Mouse (Mus musculus) neural tube, embryonic 15.5 days (tissue): Measurements from ENCODE around the gene Tssk1. TPM values are rescaled to one million over a fixed set of nuclear protein-coding genes. Genes with fewer than 3 reads are reported as not detected.
A peak's percentile ranks its signal among the peaks of the same experiment; 100 is the strongest.

Experiments used
- ATAC-seq: fragments of 200-750 bp; cut with Nextera tagmentation; 2 replicates; pipeline ENCODE4 v1.8.0; 2017; ENCODE audit warnings: mild to moderate bottlenecking, moderate TSS enrichment, moderate library complexity; ENCODE audit not compliant: low FRiP score
- H3K27ac ChIP-seq: fragments of 300-500 bp; sonication (generic); replicated peaks from 2 replicates; pipeline ENCODE4 v1.5.1; 2015; ENCODE audit warnings: mild to moderate bottlenecking, inconsistent platforms
- H3K27me3 ChIP-seq: fragments of 300-500 bp; sonication (generic); replicated peaks from 2 replicates; pipeline ENCODE4 v1.6.1; 2015; ENCODE audit warnings: inconsistent platforms
- H3K36me3 ChIP-seq: fragments of 300-500 bp; sonication (generic); 2 replicates; pipeline ENCODE4 v1.6.1; 2015; ENCODE audit warnings: inconsistent platforms
- H3K4me1 ChIP-seq: fragments of 300-500 bp; sonication (generic); 2 replicates; pipeline ENCODE4 v1.6.1; 2015; ENCODE audit warnings: inconsistent platforms
- H3K4me2 ChIP-seq: fragments of 300-500 bp; sonication (generic); 2 replicates; pipeline ENCODE4 v1.6.1; 2015; ENCODE audit warnings: inconsistent platforms, mild to moderate bottlenecking, moderate library complexity
- H3K4me3 ChIP-seq: fragments of 300-500 bp; sonication (generic); replicated peaks from 2 replicates; pipeline ENCODE4 v1.5.1; 2015; ENCODE audit warnings: mild to moderate bottlenecking, inconsistent platforms
- H3K9ac ChIP-seq: fragments of 300-500 bp; sonication (generic); replicated peaks from 2 replicates; pipeline ENCODE4 v1.6.1; 2015; ENCODE audit warnings: mild to moderate bottlenecking, inconsistent platforms
- H3K9me3 ChIP-seq: fragments of 300-500 bp; sonication (generic); replicated peaks from 2 replicates; pipeline ENCODE4 v1.6.1; 2016; ENCODE audit warnings: inconsistent platforms
- WGBS: fragments of 180-500 bp; shearing (Covaris S2); methylation state at CpG from one replicate; pipeline ENCODE4 v1.1.7; 2015; ENCODE audit warnings: mixed read lengths; 5-methylcytosine and 5-hydroxymethylcytosine counted together
- polyA plus RNA-seq: library from polyadenylated mRNA; unstranded; fragments of >200 nt; fragmentation: Nextera tagmentation; extraction: Ambion mirVana; gene quantifications from 2 replicates; pipeline ENCODE4 v1.2.1, GENCODE M21; 2015

The Tssk1 gene
- polyA plus RNA-seq, result not detected in 2 replicates

DNA sequence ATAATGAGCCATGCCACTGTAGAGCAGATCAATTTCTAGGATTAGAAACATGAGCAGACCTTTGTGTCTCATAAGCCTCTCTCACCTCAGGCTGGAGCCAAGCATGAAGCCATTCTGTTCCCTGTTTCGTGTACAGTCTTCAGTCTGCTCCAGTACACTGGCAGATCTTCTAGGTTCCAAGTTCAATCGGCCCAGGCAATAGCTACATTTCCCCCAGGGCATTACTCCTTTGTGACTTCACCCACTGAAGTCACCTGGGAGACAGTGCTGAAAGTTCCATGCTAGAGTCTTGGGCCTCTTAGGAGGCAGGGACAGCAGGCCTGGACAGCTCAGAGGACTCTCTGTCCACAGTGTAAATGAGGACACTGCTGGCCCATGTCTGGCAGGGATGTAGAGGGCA is at the start of gene Tssk1:
TSS of gene Tssk1 (plus strand) at position 301 of the 400 bp plus-strand sequence.
- ATAC-seq, result no peak
- no peak within 1 kb of the TSS for H3K4me3 ChIP-seq
- 91% methylated on average over 2 of the region's 2 CpGs for WGBS

DNA sequence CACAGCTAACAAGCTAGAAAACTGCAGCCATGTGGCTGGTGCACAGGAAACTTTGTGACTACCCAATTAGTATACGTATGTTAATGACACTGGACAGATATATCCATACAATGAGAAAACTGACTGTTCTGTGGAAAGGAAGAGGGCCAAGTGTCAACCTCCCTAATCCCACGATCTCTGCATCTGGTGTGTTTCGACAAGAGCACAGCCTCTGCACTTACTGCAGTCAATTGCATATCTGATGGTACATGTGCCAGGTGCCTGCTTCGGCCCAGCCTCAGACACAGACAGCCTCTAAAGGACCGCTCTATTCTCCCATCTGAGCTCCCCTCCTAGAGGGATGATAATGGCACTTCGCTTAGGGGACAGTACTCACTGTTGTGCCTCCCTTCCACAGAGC is 45.6 kb upstream of the Tssk1 start:
- Histone ChIP-seq H3K9ac (no peak overlapping the region), H3K27me3 (no peaks in the 10 kb centered on the region), H3K4me2 (no peak overlapping the region), H3K27ac (peak overlapping the region; percentile 43; the same call in 1 of the 2 replicates), H3K36me3 (peaks cover 90% of the 10 kb centered on the region), H3K9me3 (no peaks in the 10 kb centered on the region), H3K4me1 (no peaks in the 10 kb centered on the region), H3K4me3 (no peak overlapping the region)
- ATAC-seq, result no peak
- WGBS, result 94% methylated on average over 6 of the region's 6 CpGs

More for the DNA sequence above, at the start of gene Tssk1:
- Histone ChIP-seq H3K27me3 (no peaks in the 10 kb centered on the region), H3K4me1 (peaks cover 26% of the 10 kb centered on the region), H3K4me2 (no peak within 1 kb of the TSS), H3K36me3 (peaks cover 7% of the 10 kb centered on the region), H3K9ac (no peak within 1 kb of the TSS), H3K27ac (no peak within 1 kb of the TSS), H3K9me3 (no peaks in the 10 kb centered on the region)

GRCm38 (mm10) chr16:17848928-17849327 is 45.1 kb upstream of the Tssk1 start:
- Histone ChIP-seq H3K36me3 (peaks cover 86% of the 10 kb centered on the region), H3K4me1 (no peaks in the 10 kb centered on the region), H3K27ac (peak overlapping the region; percentile 43; the same call in 1 of the 2 replicates), H3K4me2 (no peak overlapping the region), H3K9ac (no peak overlapping the region), H3K27me3 (no peaks in the 10 kb centered on the region), H3K4me3 (no peak overlapping the region), H3K9me3 (no peaks in the 10 kb centered on the region)
- ATAC-seq, result peak; percentile 73; the same call in 1 of the 2 replicates
- 36% methylated on average over 1 of the region's 1 CpGs for WGBS

GRCm38 (mm10) chr16:17849486-17849885 is 44.5 kb upstream of the Tssk1 start:
- Histone ChIP-seq H3K27me3 (no peaks in the 10 kb centered on the region), H3K9me3 (no peaks in the 10 kb centered on the region), H3K4me3 (no peak overlapping the region), H3K4me2 (no peak overlapping the region), H3K4me1 (no peaks in the 10 kb centered on the region), H3K9ac (no peak overlapping the region), H3K36me3 (peaks cover 85% of the 10 kb centered on the region), H3K27ac (no peak overlapping the region)
- 88% methylated on average over 6 of the region's 6 CpGs for WGBS
- no peak for ATAC-seq

GRCm38 (mm10) chr16:17851331-17851730 is 42.7 kb upstream of the Tssk1 start:
- H3K36me3 ChIP-seq, result peaks cover 82% of the 10 kb centered on the region
- no peak overlapping the region for H3K4me2 ChIP-seq
- H3K4me1 ChIP-seq, result no peaks in the 10 kb centered on the region
- WGBS, result 96% methylated on average over 5 of the region's 5 CpGs
- no peaks in the 10 kb centered on the region for H3K27me3 ChIP-seq
- no peaks in the 10 kb centered on the region for H3K9me3 ChIP-seq
- ATAC-seq, result no peak
- no peak overlapping the region for H3K9ac ChIP-seq
- no peak overlapping the region for H3K27ac ChIP-seq
- no peak overlapping the region for H3K4me3 ChIP-seq

- Histone ChIP-seq H3K9me3 (no peaks in the 10 kb centered on the region), H3K9ac (no peak overlapping the region), H3K4me1 (no peaks in the 10 kb centered on the region), H3K4me3 (no peak overlapping the region), H3K4me2 (no peak overlapping the region), H3K36me3 (peaks cover 82% of the 10 kb centered on the region), H3K27ac (no peak overlapping the region), H3K27me3 (no peaks in the 10 kb centered on the region)
- no peak for ATAC-seq
- WGBS, result 98% methylated on average over 1 of the region's 1 CpGs
Measured at GRCm38 (mm10) chr16:17851860-17852259, 42.2 kb upstream of the Tssk1 start.

GRCm38 (mm10) chr16:17853263-17853662 is 40.8 kb upstream of the Tssk1 start:
- Histone ChIP-seq H3K9ac (no peak overlapping the region), H3K9me3 (no peaks in the 10 kb centered on the region), H3K4me2 (no peak overlapping the region), H3K36me3 (peaks cover 83% of the 10 kb centered on the region), H3K4me3 (no peak overlapping the region), H3K27me3 (no peaks in the 10 kb centered on the region), H3K4me1 (no peaks in the 10 kb centered on the region), H3K27ac (no peak overlapping the region)
- ATAC-seq, result no peak
- WGBS, result 89% methylated on average over 2 of the region's 2 CpGs

- 92% methylated on average over 7 of the region's 7 CpGs for WGBS
- Histone ChIP-seq H3K9ac (no peak overlapping the region), H3K9me3 (no peaks in the 10 kb centered on the region), H3K4me3 (no peak overlapping the region), H3K36me3 (peaks cover 70% of the 10 kb centered on the region), H3K27ac (no peak overlapping the region), H3K4me1 (no peaks in the 10 kb centered on the region), H3K4me2 (no peak overlapping the region), H3K27me3 (no peaks in the 10 kb centered on the region)
- no peak for ATAC-seq
Measured at GRCm38 (mm10) chr16:17857157-17857556, 36.9 kb upstream of the Tssk1 start.

DNA sequence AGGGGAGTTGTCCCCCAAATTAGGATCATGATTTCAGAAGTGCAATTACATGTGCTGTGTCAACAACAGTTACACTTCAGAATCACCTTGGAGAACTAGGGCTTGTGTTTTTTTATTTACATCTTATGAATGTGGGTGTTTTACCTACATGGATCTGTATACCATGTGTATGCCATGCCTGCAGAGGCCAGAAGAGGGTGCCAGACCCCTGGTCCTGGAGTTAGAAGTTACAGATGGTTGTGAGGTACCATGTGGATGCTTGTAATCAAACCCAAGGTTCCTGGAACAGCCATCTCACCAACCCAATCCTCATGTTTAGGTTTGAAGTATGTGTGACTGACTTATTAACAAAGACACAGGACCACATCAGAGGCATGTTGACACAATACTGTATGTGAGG is 35.4 kb upstream of the Tssk1 start:
- no peaks in the 10 kb centered on the region for H3K4me1 ChIP-seq
- no peak overlapping the region for H3K4me3 ChIP-seq
- H3K36me3 ChIP-seq, result peaks cover 59% of the 10 kb centered on the region
- H3K27me3 ChIP-seq, result no peaks in the 10 kb centered on the region
- H3K9me3 ChIP-seq, result no peaks in the 10 kb centered on the region
- H3K4me2 ChIP-seq, result no peak overlapping the region
- no peak overlapping the region for H3K27ac ChIP-seq
- H3K9ac ChIP-seq, result no peak overlapping the region
- no peak for ATAC-seq

DNA sequence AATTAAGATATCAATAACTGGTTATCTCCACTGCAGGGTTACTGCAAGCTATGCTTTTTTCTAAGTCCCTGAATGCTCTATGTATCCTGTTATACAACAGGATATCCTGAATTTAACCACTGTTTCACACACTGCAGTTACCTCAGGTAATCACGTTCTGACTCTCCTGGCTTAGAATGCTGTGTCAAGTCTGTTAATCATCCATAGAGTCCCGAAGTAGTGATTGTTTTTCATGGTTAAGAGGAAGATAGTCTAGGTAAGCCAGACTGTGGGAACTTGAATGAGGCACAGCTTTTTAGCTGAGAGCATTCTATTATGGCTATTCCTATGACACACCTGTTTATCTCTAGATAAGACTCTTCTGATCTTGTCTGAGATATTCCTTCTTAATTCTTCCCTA is 28.7 kb upstream of the Tssk1 start:
- Histone ChIP-seq H3K9me3 (no peaks in the 10 kb centered on the region), H3K4me1 (no peaks in the 10 kb centered on the region), H3K9ac (no peak overlapping the region), H3K27me3 (no peaks in the 10 kb centered on the region), H3K4me2 (no peak overlapping the region), H3K27ac (no peak overlapping the region), H3K36me3 (peaks cover 20% of the 10 kb centered on the region), H3K4me3 (no peak overlapping the region)
- no peak for ATAC-seq
- WGBS, result 78% methylated on average over 2 of the region's 2 CpGs

DNA sequence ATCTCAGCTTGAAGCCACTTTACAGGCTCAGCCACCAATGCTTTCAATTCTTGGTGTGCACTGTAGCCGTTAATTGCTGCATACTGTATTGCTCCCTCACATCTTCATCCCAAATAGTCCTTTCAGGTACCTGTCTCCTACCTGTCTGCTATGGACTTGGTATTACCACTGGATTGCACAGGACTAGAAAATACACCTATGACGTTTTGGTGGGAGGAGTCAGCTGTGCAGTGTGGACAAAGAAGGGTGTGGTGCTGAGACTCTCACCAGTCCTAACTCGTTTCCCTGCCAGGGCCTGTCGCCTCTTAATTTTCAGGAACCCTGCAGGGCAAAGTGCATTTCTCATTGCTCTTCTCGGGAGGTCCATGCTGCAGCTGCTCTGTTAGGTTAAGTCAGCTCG is 28.3 kb upstream of the Tssk1 start:
- Histone ChIP-seq H3K9ac (no peak overlapping the region), H3K4me3 (no peak overlapping the region), H3K9me3 (no peaks in the 10 kb centered on the region), H3K36me3 (peaks cover 21% of the 10 kb centered on the region), H3K27ac (no peak overlapping the region), H3K4me1 (no peaks in the 10 kb centered on the region), H3K27me3 (no peaks in the 10 kb centered on the region), H3K4me2 (no peak overlapping the region)
- ATAC-seq, result no peak
- WGBS, result 59% methylated on average over 6 of the region's 6 CpGs

DNA sequence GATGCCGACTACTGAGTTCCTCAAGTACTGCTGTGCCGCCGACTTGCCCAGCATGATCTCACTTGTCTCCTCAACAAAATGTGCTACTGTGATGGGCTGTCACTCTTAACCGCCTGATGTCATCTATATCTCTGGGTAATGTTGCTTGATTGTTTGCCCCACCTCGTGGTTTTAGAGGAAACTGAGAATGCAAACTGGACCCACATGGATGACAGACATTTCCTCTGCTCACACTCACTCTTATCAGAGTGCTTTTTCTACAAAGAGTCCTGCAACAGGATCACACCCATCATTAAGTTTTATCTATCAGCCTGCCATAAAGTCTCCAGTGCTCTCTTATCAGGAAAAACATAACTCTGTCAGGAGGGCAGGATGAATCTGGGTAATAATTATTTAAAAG is 22.8 kb upstream of the Tssk1 start:
- WGBS, result 86% methylated on average over 5 of the region's 5 CpGs
- H3K27me3 ChIP-seq, result no peaks in the 10 kb centered on the region
- no peaks in the 10 kb centered on the region for H3K9me3 ChIP-seq
- H3K27ac ChIP-seq, result no peak overlapping the region
- H3K4me1 ChIP-seq, result no peaks in the 10 kb centered on the region
- no peak for ATAC-seq
- no peak overlapping the region for H3K9ac ChIP-seq
- H3K4me3 ChIP-seq, result no peak overlapping the region
- H3K4me2 ChIP-seq, result no peak overlapping the region
- peaks cover 32% of the 10 kb centered on the region for H3K36me3 ChIP-seq

- Histone ChIP-seq H3K27me3 (no peaks in the 10 kb centered on the region), H3K36me3 (peaks cover 35% of the 10 kb centered on the region), H3K9me3 (no peaks in the 10 kb centered on the region), H3K4me1 (no peaks in the 10 kb centered on the region), H3K4me3 (no peak overlapping the region), H3K4me2 (no peak overlapping the region), H3K27ac (no peak overlapping the region), H3K9ac (no peak overlapping the region)
- WGBS, result 81% methylated on average over 4 of the region's 4 CpGs
- ATAC-seq, result no peak
Measured at GRCm38 (mm10) chr16:17872995-17873394, 21.0 kb upstream of the Tssk1 start.
